Mouse (Mus musculus) kidney, embryonic 14.5 days (tissue): ENCODE results near the gene Prkn. TPM values are rescaled to one million over a fixed set of nuclear protein-coding genes. Genes with fewer than 3 reads are reported as not detected.
A peak's percentile ranks its signal among the peaks of the same experiment; 100 is the strongest.
"Not testable (repeated sequence)": the region's sequence is repeated elsewhere in the genome, so short reads cannot be mapped to it uniquely, and the experiment has no call there.

Experiments used
- ATAC-seq: fragments of 200-750 bp; cut with Nextera tagmentation; 2 replicates; pipeline ENCODE4 v1.8.0; 2017; ENCODE audit warnings: moderate number of reproducible peaks, mild to moderate bottlenecking, moderate TSS enrichment, moderate library complexity; ENCODE audit not compliant: low FRiP score, low TSS enrichment
- H3K27ac ChIP-seq: fragments of 300-500 bp; sonication (generic); 2 replicates; pipeline ENCODE4 v1.5.1; 2014; ENCODE audit warnings: low read depth, mild to moderate bottlenecking, low read length, moderate library complexity, mixed read lengths
- H3K27me3 ChIP-seq: fragments of 300-500 bp; sonication (generic); 2 replicates; pipeline ENCODE4 v1.6.1; 2014; ENCODE audit warnings: mild to moderate bottlenecking, low read length; ENCODE audit not compliant: control insufficient read depth, insufficient read depth
- H3K36me3 ChIP-seq: fragments of 300-500 bp; sonication (generic); 2 replicates; pipeline ENCODE4 v1.6.1; 2014; ENCODE audit warnings: low read length, mixed read lengths; ENCODE audit not compliant: control insufficient read depth, insufficient read depth
- H3K4me1 ChIP-seq: fragments of 300-500 bp; sonication (generic); 2 replicates; pipeline ENCODE4 v1.6.1; 2014; ENCODE audit warnings: low read length, mixed read lengths; ENCODE audit not compliant: control insufficient read depth, insufficient read depth
- H3K4me2 ChIP-seq: fragments of 300-500 bp; sonication (generic); replicated peaks from 2 replicates; pipeline ENCODE4 v1.6.1; 2014; ENCODE audit warnings: low read depth, mild to moderate bottlenecking, low read length
- H3K4me3 ChIP-seq: fragments of 300-500 bp; sonication (generic); 2 replicates; pipeline ENCODE4 v1.5.1; 2014; ENCODE audit warnings: mild to moderate bottlenecking, low read length
- H3K9ac ChIP-seq: fragments of 300-500 bp; sonication (generic); 2 replicates; pipeline ENCODE4 v1.6.1; 2014; ENCODE audit warnings: low read depth, mild to moderate bottlenecking, low read length, moderate library complexity
- H3K9me3 ChIP-seq: fragments of 300-500 bp; sonication (generic); 2 replicates; pipeline ENCODE4 v1.6.1; 2016; ENCODE audit warnings: low read length; ENCODE audit not compliant: control insufficient read depth
- WGBS: fragments of 180-500 bp; shearing (Covaris S2); extraction: QIAGEN DNeasy Blood & Tissue Kit; methylation state at CpG from one replicate; pipeline ENCODE4 v1.1.7; 2014; 5-methylcytosine and 5-hydroxymethylcytosine counted together
- polyA plus RNA-seq: library from polyadenylated mRNA; unstranded; fragments of >200 nt; fragmentation: Nextera tagmentation; extraction: Ambion mirVana; gene quantifications from 2 replicates; pipeline ENCODE4 v1.2.1, GENCODE M21; 2014

Prkn gene
- polyA plus RNA-seq, 1 experiment from 2014 or later = 2.2 TPM

DNA sequence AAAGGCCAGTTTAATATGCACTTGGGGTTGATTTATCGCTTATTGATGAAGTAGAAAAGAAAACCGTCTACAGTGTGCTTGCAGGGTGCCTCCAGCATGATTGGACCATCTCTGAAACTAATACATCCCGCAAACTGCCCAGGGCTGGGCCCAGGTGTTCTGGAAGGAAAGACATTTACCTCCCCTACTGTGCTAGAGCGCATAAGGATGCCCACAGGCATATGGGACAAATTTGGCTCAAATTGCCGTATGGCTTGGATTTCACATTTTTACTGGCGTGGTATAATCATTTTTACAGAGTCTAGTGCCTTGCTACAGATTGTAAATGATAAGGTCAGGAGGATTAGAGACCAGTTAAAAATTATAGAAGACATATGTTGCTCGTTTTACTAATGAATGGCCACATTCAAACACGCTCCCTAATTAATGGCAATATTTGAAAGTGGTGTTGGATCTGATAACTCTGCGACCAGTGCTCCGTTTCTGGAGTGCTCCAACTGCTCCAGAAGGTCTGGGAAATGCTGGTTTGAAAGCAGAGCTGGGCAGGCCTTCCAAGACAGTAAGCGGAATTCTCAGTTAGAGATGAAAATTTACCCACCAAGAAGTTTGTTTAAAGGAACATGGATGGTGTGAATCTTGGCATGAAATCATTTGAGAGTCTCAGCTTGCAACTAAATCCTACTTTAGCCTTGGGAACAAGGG lies 1150.4 kb downstream of the Prkn start:
- Histone ChIP-seq H3K27me3 (no peaks in the 10 kb centered on the region), H3K4me1 (no peaks in the 10 kb centered on the region), H3K4me3 (no peak overlapping the region), H3K9ac (no peak overlapping the region), H3K27ac (no peak overlapping the region), H3K4me2 (no peak overlapping the region), H3K9me3 (no peaks in the 10 kb centered on the region), H3K36me3 (no peaks in the 10 kb centered on the region)
- ATAC-seq = no peak
- 72% methylated on average over 11 of the region's 11 CpGs for WGBS

DNA sequence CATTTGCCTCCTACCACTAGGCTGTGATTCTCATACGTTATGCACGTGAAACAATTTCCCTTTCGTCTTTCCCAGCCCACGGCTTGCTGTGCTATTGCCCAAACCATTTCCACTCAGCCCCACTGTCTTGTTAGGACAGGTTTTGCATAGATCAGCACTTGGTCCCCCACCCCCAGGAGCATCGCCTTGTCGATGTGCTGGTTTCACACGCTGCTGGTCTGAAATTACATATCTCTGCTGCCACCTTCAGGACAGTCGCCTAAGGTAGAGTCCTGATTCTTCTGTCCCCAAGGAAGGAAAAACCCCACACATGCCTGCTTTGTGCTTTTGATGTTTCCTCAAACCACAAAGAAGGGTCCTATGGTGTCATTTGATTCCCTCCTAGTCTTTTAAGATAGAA lies 1153.1 kb downstream of the Prkn start:
- WGBS = 27% methylated on average over 8 of the region's 8 CpGs
- no peak overlapping the region for H3K27ac ChIP-seq
- H3K9ac ChIP-seq = no peak overlapping the region
- H3K4me1 ChIP-seq = no peaks in the 10 kb centered on the region
- no peaks in the 10 kb centered on the region for H3K9me3 ChIP-seq
- no peak overlapping the region for H3K4me2 ChIP-seq
- no peaks in the 10 kb centered on the region for H3K36me3 ChIP-seq
- peak; percentile 68; the same call in 1 of the 2 replicates for ATAC-seq
- no peaks in the 10 kb centered on the region for H3K27me3 ChIP-seq
- H3K4me3 ChIP-seq = no peak overlapping the region

- H3K9ac ChIP-seq = no peak overlapping the region
- H3K27me3 ChIP-seq = no peaks in the 10 kb centered on the region
- no peak for ATAC-seq
- no peak overlapping the region for H3K4me3 ChIP-seq
- 82% methylated on average over 3 of the region's 3 CpGs for WGBS
- no peak overlapping the region for H3K4me2 ChIP-seq
- no peaks in the 10 kb centered on the region for H3K9me3 ChIP-seq
- no peak overlapping the region for H3K27ac ChIP-seq
- H3K36me3 ChIP-seq = no peaks in the 10 kb centered on the region
- H3K4me1 ChIP-seq = no peaks in the 10 kb centered on the region
Measured at GRCm38 (mm10) chr17:11994252-11994651, 1154.1 kb downstream of the Prkn start.

DNA sequence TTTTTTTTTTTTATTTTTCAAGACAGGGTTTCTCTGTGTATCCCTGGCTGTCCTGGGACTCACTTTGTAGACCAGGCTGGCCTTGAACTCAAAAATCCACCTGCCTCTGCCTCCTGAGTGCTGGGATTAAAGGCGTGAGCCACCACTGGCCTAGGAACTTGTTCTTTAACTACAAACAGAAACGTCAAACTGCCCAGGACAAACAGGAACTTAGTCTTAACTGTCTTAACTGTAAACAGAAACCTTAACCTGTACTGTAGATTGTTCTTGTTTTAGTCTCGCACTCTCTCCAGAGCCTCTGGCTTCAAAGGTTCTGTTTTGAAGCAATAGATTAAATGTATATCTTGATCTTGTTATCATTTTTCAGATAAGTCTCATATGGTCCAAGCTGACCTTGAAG lies 1154.6 kb downstream of the Prkn start:
- H3K9ac ChIP-seq, H3K9me3 ChIP-seq, ATAC-seq, H3K27ac ChIP-seq, H3K4me2 ChIP-seq, H3K4me3 ChIP-seq, H3K4me1 ChIP-seq, H3K27me3 ChIP-seq, H3K36me3 ChIP-seq: not testable (repeated sequence)
- WGBS = 82% methylated on average over 3 of the region's 3 CpGs

DNA sequence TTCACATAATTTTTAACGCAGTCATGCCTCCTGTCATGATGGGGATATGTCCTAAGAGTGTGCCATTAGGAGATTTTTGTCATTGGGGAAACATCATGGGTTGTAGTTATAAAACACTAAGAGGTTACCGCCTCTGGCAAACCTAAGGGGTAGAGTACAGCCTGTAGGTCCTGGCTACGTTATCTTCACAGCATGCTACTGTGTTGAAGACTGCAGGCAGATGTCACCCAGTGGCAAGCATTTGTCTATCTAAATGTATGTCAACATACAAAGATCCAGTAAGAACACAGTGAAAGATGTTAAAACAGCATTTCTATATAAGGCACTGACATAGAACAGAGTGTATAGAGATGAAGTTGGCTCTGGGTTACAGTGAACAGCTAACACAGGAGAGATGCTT lies 1155.3 kb downstream of the Prkn start:
- Histone ChIP-seq H3K9me3 (no peaks in the 10 kb centered on the region), H3K4me1 (no peaks in the 10 kb centered on the region), H3K27ac (no peak overlapping the region), H3K9ac (no peak overlapping the region), H3K36me3 (no peaks in the 10 kb centered on the region), H3K4me2 (no peak overlapping the region), H3K4me3 (no peak overlapping the region), H3K27me3 (no peaks in the 10 kb centered on the region)
- WGBS = 87% methylated on average over 3 of the region's 3 CpGs
- ATAC-seq = no peak

GRCm38 (mm10) chr17:11996311-11996710 lies 1156.1 kb downstream of the Prkn start:
- no peak overlapping the region for H3K9ac ChIP-seq
- H3K36me3 ChIP-seq = no peaks in the 10 kb centered on the region
- WGBS = 71% methylated on average over 9 of the region's 9 CpGs
- H3K9me3 ChIP-seq = no peaks in the 10 kb centered on the region
- ATAC-seq = no peak
- H3K4me3 ChIP-seq = no peak overlapping the region
- H3K4me2 ChIP-seq = no peak overlapping the region
- H3K27ac ChIP-seq = no peak overlapping the region
- no peaks in the 10 kb centered on the region for H3K27me3 ChIP-seq
- H3K4me1 ChIP-seq = no peaks in the 10 kb centered on the region

DNA sequence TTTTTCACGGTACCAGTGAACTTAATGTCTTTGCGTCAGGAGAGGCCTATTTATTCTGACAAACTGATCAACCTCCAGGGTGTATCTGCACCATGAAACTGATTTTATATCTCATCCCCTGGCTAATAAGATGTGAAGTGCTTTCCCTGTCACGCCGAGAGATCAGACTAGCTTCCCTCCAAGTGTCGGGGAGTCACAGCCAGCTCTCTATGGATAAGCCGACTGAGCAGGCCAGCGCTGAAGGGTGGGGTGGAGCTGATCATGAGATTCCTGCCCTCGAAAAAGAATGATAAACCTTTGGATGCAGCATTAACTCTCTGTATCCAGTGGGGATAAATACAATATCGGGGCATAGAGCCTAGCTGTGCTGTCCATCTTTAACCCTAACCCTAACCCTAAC lies 1160.1 kb downstream of the Prkn start:
- ATAC-seq = no peak
- WGBS = 80% methylated on average over 9 of the region's 9 CpGs

DNA sequence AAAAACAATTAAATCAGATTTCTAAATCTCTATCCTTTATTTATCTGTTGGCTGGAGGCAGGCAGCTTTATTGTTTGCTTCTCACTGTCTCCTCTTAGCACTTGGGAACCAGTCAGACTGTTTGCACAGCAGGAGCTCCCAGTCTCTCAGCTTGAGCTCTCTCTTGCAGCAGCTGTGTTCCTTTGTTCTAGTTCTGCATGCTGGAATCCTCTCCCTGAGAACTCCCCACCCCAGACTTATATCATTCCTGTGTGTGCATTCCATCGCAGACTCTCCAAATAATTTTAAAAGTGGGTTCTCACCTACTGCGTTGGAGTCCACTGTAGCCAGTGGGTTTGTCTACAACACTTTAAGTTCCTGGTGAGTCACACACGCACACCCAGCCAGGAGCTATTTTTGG lies 1181.1 kb downstream of the Prkn start:
- no peak for ATAC-seq
- Histone ChIP-seq H3K4me2 (no peak overlapping the region), H3K4me3 (no peak overlapping the region), H3K9ac (no peak overlapping the region), H3K36me3 (no peaks in the 10 kb centered on the region), H3K27me3 (no peaks in the 10 kb centered on the region), H3K4me1 (no peaks in the 10 kb centered on the region), H3K9me3 (no peaks in the 10 kb centered on the region), H3K27ac (no peak overlapping the region)
- 65% methylated on average over 3 of the region's 3 CpGs for WGBS

More for the DNA sequence above, 1160.1 kb downstream of the Prkn start:
- Histone ChIP-seq H3K4me3 (no peak overlapping the region), H3K36me3 (no peaks in the 10 kb centered on the region), H3K27me3 (no peaks in the 10 kb centered on the region), H3K27ac (no peak overlapping the region), H3K9me3 (no peaks in the 10 kb centered on the region), H3K9ac (no peak overlapping the region), H3K4me2 (no peak overlapping the region), H3K4me1 (no peaks in the 10 kb centered on the region)

DNA sequence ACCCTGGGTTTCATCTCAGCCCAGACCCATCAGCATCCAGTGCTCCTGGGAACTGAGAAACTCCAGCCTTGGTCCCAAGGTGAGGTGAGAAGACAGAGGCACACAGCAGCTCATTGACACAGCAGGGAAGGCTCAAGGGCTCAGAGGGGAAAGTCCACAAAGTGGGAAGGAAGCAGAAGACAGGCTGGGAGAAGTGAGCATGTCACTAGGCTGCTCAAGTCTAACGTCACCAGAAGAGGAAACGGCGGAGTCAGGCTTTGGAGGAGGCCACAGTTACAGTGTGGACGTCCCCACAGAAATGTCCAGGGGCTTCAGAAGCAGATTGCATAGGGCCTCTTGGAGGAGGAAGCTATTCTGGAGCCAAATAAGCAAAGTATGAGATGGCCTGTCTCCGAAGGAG lies 1189.2 kb downstream of the Prkn start:
- Histone ChIP-seq H3K9ac (no peak overlapping the region), H3K36me3 (no peaks in the 10 kb centered on the region), H3K4me2 (no peak overlapping the region), H3K4me3 (no peak overlapping the region), H3K27me3 (peaks cover 5% of the 10 kb centered on the region; the same call in 1 of the 2 replicates), H3K4me1 (0 out of 2 replicates have a peak, but pooled peaks cover 13% of the 10 kb centered on the region), H3K27ac (no peak overlapping the region), H3K9me3 (no peaks in the 10 kb centered on the region)
- 49% methylated on average over 5 of the region's 5 CpGs for WGBS
- 0 out of 2 replicates have a peak, but pooled peaks have one; percentile 1 for ATAC-seq
